Mouse (Mus musculus) limb, embryonic 13.5 days (tissue): ENCODE data around the gene Trim80. TPM values are rescaled to one million over a fixed set of nuclear protein-coding genes. Genes with fewer than 3 reads are reported as not detected.
"Not testable (repeated sequence)": the region's sequence is repeated elsewhere in the genome, so short reads cannot be mapped to it uniquely, and the experiment has no call there.

Experiments
- ATAC-seq: fragments of 200-750 bp; cut with Nextera tagmentation; 2 replicates; pipeline ENCODE4 v1.8.0; 2017; ENCODE audit warnings: low read depth, moderate number of reproducible peaks, moderate TSS enrichment; ENCODE audit not compliant: low FRiP score
- H3K27ac ChIP-seq: fragments of 300-500 bp; sonication (generic); 2 replicates; pipeline ENCODE4 v1.5.1; 2015; ENCODE audit warnings: inconsistent platforms, mild to moderate bottlenecking, moderate library complexity
- H3K27me3 ChIP-seq: fragments of 300-500 bp; sonication (generic); 2 replicates; pipeline ENCODE4 v1.6.1; 2015; ENCODE audit warnings: mild to moderate bottlenecking, inconsistent platforms
- H3K36me3 ChIP-seq: fragments of 300-500 bp; sonication (generic); 2 replicates; pipeline ENCODE4 v1.6.1; 2015; ENCODE audit warnings: inconsistent platforms, mild to moderate bottlenecking, moderate library complexity
- H3K4me1 ChIP-seq: fragments of 300-500 bp; sonication (generic); 2 replicates; pipeline ENCODE4 v1.6.1; 2015; ENCODE audit warnings: inconsistent platforms
- H3K4me2 ChIP-seq: fragments of 300-500 bp; sonication (generic); replicated peaks from 2 replicates; pipeline ENCODE4 v1.6.1; 2015; ENCODE audit warnings: inconsistent platforms, mild to moderate bottlenecking, moderate library complexity
- H3K4me3 ChIP-seq: fragments of 300-500 bp; sonication (generic); 2 replicates; pipeline ENCODE4 v1.5.1; 2015; ENCODE audit warnings: moderate library complexity, mild to moderate bottlenecking, inconsistent platforms
- H3K9ac ChIP-seq: fragments of 300-500 bp; sonication (generic); 2 replicates; pipeline ENCODE4 v1.6.1; 2015; ENCODE audit warnings: mild to moderate bottlenecking, inconsistent platforms
- H3K9me3 ChIP-seq: fragments of 300-500 bp; sonication (generic); 2 replicates; pipeline ENCODE4 v1.6.1; 2016; ENCODE audit warnings: inconsistent platforms
- WGBS: fragments of 180-500 bp; shearing (Covaris S2); methylation state at CpG from one replicate; pipeline ENCODE4 v1.1.7; 2015; 5-methylcytosine and 5-hydroxymethylcytosine counted together
- polyA plus RNA-seq: library from polyadenylated mRNA; unstranded; fragments of >200 nt; fragmentation: Nextera tagmentation; extraction: Ambion mirVana; gene quantifications from 2 replicates; pipeline ENCODE4 v1.2.1, GENCODE M21; 2015

The Trim80 gene
- polyA plus RNA-seq, 1 experiment from 2014 or later = 0.08 TPM

DNA sequence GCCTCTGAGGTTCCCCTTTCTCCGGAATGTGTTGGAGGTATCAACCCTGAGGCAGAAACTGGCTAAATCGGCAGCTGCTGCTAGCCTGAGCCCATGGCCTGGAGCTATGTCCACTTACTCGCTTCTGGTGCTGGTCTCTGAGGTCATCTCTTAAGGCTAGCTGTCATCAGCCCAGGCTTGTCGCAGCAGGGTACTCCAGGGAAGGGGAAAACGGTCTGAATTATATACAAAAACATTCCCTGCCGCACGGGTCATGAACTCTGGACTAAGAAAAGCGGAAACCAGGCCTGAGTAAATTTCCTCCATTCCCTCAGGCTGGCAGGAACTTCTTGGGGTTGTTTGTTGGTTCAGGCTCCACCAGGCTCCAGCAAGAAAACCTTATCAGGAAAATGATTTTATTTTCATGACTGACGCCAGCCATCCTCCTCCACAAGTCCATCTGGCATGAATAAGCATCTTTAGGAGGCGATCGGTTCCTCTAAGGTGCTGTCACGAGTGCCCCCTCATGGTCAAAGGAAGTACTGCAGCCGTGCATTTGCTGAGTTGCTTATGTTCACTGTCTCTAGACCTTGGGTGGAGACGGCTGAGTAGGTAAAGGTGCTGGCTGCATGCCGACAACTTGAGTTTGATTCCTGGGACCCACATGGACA lies 33.4 kb downstream of the Trim80 start:
- Histone ChIP-seq H3K4me2 (peak overlapping the region; percentile 45), H3K4me3 (peak overlapping the region; percentile 16; the same call in 1 of the 2 replicates), H3K9ac (peak overlapping the region; percentile 39; the same call in 1 of the 2 replicates), H3K9me3 (no peaks in the 10 kb centered on the region), H3K27ac (peak overlapping the region; percentile 44), H3K36me3 (no peaks in the 10 kb centered on the region), H3K4me1 (peaks cover 31% of the 10 kb centered on the region), H3K27me3 (no peaks in the 10 kb centered on the region)
- 9% methylated on average over 15 of the region's 15 CpGs for WGBS
- peak; percentile 29; the same call in 1 of the 2 replicates for ATAC-seq

DNA sequence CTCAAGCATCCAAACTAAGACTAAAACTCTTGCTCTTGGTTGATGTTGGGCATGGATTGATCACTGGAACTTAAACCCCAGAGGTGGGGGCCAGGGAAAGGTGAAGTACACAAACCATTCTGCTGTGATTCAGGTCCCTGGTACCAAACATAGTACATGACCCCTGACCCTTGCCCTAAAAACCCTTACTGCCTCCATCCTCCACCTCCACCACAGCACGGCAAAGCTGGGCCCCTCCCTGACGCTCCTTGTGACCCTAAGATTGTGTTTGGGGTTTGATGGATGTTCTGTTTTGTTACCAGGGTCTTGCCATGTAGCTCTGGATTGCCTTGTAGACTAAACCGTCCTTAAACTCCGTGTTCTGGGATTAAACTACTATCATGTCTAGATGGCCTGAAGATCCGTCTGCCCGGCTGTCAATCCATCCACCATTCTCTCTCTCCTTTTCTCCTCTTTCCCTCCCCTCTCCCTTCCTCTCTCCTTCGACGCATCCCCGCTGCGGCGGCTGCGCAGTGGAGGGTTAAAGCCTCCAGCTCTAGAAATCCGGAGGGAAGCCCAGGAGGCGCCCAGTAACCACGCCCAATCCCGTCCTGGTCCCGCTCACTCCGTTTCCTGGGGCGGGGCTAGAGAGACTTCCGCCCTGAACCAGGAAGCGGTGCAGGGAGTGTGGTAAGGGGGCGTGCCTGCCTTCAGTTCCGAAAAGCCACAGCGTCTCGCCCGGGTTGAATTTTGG lies 34.8 kb downstream of the Trim80 start, which contains the start of gene Armc7:
TSS of gene Armc7 (plus strand) at position 643 of the 733 bp plus-strand sequence.
- no peaks in the 10 kb centered on the region for H3K9me3 ChIP-seq
- peak; percentile 94 for ATAC-seq
- peak within 1 kb of the TSS; percentile 92 for H3K4me3 ChIP-seq
- WGBS = 1% methylated on average over 26 of the region's 26 CpGs
- H3K36me3 ChIP-seq = peaks cover 5% of the 10 kb centered on the region; the same call in 1 of the 2 replicates
- H3K27ac ChIP-seq = peak within 1 kb of the TSS; percentile 63
- H3K4me2 ChIP-seq = peak within 1 kb of the TSS; percentile 87
- H3K9ac ChIP-seq = peak within 1 kb of the TSS; percentile 85
- peaks cover 31% of the 10 kb centered on the region for H3K4me1 ChIP-seq
- H3K27me3 ChIP-seq = no peaks in the 10 kb centered on the region

DNA sequence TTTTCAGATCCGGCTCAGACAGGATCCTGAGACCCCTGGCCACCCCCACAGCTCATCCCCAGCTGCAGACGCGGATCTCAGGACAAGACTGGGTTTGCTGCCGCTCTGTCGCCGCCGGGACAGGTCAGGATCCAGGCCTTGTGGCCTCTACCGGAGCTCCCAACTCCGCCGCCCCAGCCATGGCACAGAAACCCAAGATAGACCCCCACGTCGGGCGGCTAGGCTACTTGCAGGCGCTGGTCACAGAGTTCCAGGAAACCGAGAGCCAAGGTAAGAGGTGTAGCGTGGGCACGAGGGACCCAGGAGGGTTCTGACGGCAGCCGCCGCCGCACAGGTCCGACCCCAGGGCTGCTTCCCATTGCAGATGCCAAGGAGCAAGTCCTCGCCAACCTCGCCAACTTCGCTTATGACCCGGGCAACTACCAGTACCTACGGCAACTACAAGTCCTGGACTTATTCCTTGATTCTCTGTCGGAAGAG lies 35.5 kb downstream of the Trim80 start:
- 4% methylated on average over 28 of the region's 28 CpGs for WGBS
- peaks cover 31% of the 10 kb centered on the region for H3K4me1 ChIP-seq
- ATAC-seq = 0 out of 2 replicates have a peak, but pooled peaks have one; percentile 6

DNA sequence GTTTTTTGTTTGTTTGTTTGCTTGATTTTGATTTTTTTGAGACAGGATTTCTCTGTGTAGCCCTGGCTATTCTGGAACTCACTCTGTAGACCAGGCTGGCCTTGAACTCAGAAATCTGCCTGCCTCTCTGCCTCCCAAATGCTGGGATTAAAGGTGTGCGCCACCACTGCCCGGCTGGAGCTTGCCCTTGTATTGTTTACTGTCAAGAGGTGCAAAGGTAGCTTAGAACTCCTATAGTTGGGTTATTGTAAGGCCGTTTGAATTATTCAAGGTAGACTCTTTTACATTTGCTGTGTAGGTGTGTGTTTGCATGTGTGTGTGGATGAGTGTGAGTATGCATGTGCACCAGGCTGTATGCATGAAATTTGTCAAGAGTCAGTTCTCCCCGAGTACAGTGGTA lies 36.3 kb downstream of the Trim80 start:
- not testable (repeated sequence) for H3K36me3 ChIP-seq, H3K9me3 ChIP-seq, H3K27ac ChIP-seq, H3K27me3 ChIP-seq, H3K9ac ChIP-seq, ATAC-seq
- 77% methylated on average over 4 of the region's 4 CpGs for WGBS
- Histone ChIP-seq H3K4me1 (peaks cover 31% of the 10 kb centered on the region), H3K4me2 (peak overlapping the region; percentile 87), H3K4me3 (peak overlapping the region; percentile 92)

More for the DNA sequence above, 35.5 kb downstream of the Trim80 start:
- H3K27me3 ChIP-seq = no peaks in the 10 kb centered on the region
- H3K9ac ChIP-seq = peak overlapping the region; percentile 85
- H3K4me2 ChIP-seq = peak overlapping the region; percentile 87
- H3K36me3 ChIP-seq = peaks cover 6% of the 10 kb centered on the region; the same call in 1 of the 2 replicates
- H3K27ac ChIP-seq = no peak overlapping the region
- peak overlapping the region; percentile 92 for H3K4me3 ChIP-seq
- no peaks in the 10 kb centered on the region for H3K9me3 ChIP-seq

DNA sequence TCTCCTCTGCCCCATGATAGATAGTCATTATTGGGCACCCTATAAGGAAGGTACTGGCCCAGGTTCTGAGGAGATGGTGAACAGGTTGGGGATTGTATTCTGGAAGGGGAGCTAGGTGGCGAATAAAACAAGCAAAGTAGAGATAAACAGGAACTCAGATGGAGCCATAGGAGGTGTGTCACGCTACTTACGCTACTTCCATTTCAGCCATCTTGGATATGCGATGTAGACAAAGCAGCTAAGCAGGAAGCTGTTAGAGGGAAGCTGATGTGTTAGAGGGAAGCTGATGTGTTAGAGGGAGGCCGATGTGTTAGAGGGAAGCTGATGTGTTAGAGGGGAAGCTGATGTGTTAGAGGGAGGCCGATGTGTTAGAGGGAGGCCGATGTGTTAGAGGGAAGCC lies 37.0 kb downstream of the Trim80 start:
- H3K27me3 ChIP-seq, H3K36me3 ChIP-seq, ATAC-seq, H3K4me3 ChIP-seq, H3K9me3 ChIP-seq, H3K27ac ChIP-seq: not testable (repeated sequence)
- Histone ChIP-seq H3K9ac (peak overlapping the region; percentile 43), H3K4me2 (peak overlapping the region; percentile 87; the same call in 1 of the 2 replicates), H3K4me1 (peaks cover 31% of the 10 kb centered on the region)
- WGBS = 87% methylated on average over 7 of the region's 7 CpGs

DNA sequence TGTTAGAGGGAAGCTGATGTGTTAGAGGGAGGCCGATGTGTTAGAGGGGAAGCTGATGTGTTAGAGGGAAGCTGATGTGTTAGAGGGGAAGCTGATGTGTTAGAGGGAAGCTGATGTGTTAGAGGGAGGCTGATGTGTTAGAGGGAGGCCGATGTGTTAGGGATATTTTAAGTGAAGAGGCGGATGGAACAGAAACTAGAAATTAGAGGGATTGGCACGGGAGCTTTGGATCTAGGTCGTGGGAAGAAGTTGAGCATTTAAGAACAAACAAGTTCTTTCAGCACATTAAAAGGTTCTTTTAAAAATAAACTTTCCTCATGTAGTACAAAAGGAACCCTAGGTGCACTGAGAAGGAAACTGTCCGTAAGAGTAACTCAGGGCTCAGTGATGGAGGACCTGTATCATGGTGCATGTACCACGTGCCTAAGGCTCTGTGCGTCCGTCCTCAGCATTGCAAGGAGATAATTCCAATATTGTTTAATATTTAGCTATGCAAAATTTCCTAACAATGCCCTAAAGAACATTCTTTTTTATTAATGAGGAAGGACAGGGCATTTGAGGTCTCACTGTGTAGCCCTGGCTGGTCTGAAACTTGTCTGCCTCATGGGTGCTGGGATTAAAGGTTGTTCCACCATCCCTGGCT lies 38.1 kb downstream of the Trim80 start:
- 86% methylated on average over 9 of the region's 9 CpGs for WGBS
- H3K4me3 ChIP-seq = no peak overlapping the region
- no peaks in the 10 kb centered on the region for H3K9me3 ChIP-seq
- H3K4me2 ChIP-seq = no peak overlapping the region
- H3K36me3 ChIP-seq = peaks cover 6% of the 10 kb centered on the region; the same call in 1 of the 2 replicates
- H3K27ac ChIP-seq = no peak overlapping the region
- no peak overlapping the region for H3K9ac ChIP-seq
- H3K4me1 ChIP-seq = peaks cover 28% of the 10 kb centered on the region
- no peaks in the 10 kb centered on the region for H3K27me3 ChIP-seq
- no peak for ATAC-seq

DNA sequence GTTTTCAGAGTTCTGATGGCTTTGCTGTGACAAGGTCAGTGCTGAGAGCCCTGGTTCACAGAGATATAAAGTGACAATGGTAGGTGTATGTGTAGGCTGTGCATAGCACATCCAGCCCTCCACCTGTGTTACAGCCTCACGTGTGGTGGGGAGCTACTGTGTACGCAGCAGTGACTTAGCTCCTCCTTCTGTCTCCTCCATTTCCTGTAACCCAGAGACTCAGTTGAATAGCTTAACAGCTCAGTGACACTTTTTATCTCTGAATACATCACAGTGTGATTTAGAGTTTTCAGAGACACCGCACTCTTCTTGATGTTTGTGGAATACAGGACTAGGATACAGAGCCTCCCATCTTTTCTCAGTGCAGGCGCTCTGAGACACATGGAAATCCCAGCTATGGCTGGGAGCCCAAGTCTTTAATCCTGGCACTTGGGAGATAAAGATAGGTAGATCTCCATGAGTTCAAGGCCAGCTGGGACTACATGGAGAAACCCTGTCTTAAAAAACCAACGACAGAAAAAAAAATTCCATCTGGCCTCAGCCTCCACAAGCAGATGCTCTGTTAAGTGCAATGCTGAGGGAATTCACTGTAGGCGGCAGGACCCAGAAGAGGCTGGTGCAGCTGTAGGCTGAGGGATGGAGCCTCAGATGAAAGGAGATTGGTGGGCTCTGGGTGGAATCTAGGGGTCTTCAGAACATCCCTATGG lies 41.4 kb downstream of the Trim80 start:
- Histone ChIP-seq H3K4me2 (no peak overlapping the region), H3K4me3 (no peak overlapping the region), H3K36me3 (peaks cover 6% of the 10 kb centered on the region; the same call in 1 of the 2 replicates), H3K9me3 (no peaks in the 10 kb centered on the region), H3K27me3 (no peaks in the 10 kb centered on the region), H3K9ac (no peak overlapping the region), H3K27ac (no peak overlapping the region), H3K4me1 (peaks cover 8% of the 10 kb centered on the region)
- ATAC-seq = no peak
- 81% methylated on average over 6 of the region's 6 CpGs for WGBS

DNA sequence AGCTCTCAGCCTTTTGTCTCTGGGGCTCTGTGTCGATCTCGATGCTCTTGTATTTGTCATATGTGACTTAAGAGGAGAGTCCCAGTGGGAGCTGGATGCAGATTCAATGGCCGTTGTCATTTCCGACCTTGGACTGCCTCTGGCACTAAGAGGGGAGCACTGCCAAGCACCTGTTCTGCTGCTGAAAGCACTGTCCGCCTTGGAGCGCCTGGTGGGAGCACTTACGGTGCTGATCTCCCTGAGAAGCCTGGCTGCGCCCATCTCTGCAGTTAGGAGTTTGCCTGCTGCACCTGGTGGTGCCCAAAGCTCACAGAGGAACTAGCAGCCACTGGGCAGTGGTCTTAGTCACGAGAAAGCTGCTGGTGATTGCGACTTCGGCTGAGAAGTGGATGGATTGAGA lies 42.9 kb downstream of the Trim80 start:
- no peak for ATAC-seq
- no peaks in the 10 kb centered on the region for H3K4me1 ChIP-seq
- no peak overlapping the region for H3K27ac ChIP-seq
- H3K9ac ChIP-seq = no peak overlapping the region
- H3K27me3 ChIP-seq = no peaks in the 10 kb centered on the region
- H3K4me3 ChIP-seq = no peak overlapping the region
- 67% methylated on average over 11 of the region's 11 CpGs for WGBS
- peaks cover 6% of the 10 kb centered on the region; the same call in 1 of the 2 replicates for H3K36me3 ChIP-seq
- no peak overlapping the region for H3K4me2 ChIP-seq
- H3K9me3 ChIP-seq = no peaks in the 10 kb centered on the region

DNA sequence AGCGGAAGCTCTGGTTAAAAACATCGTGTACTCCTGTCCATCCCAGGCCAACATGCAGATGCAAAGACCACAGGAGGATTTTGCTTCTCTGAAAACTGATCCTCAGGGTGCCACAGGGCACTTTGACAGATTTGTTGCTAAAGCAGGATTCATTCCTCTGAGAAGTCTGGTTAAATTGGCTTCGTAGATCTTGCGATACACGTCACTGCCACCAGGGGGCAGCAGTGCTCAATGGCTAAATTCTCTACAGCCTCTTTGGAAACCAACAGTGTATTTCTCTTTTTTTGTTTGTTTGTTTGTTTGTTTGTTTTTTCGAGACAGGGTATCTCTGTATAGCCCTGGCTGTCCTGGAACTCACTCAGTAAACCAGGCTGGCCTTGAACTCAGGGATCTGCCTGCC lies 43.4 kb downstream of the Trim80 start:
- no peak overlapping the region for H3K4me3 ChIP-seq
- WGBS = 17% methylated on average over 6 of the region's 6 CpGs
- no peak for ATAC-seq
- H3K9ac ChIP-seq = no peak overlapping the region
- H3K4me2 ChIP-seq = no peak overlapping the region
- peaks cover 10% of the 10 kb centered on the region for H3K36me3 ChIP-seq
- no peak overlapping the region for H3K27ac ChIP-seq
- H3K4me1 ChIP-seq = no peaks in the 10 kb centered on the region
- H3K9me3 ChIP-seq = no peaks in the 10 kb centered on the region
- H3K27me3 ChIP-seq = no peaks in the 10 kb centered on the region

DNA sequence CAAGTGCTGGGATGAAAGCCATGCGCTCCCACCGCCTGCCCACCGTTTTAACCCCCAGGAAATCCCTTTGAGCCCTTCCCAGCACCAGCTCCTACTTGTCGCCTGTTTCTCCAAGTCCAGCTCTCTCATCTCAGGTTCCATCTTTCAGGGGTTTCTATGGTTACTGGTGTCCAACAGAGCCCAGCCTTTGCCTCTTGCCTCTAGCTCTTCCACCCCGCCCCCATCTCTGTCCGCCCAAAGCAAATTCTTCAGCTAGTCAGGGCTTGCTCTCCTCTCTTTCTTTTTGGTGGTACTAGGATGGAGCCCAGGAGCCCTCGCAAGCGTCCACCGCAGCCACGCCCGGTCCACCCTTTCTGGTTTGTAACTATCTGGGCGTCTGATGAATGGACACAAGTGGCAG lies 44.8 kb downstream of the Trim80 start:
- Histone ChIP-seq H3K36me3 (peaks cover 20% of the 10 kb centered on the region), H3K4me1 (no peaks in the 10 kb centered on the region), H3K27me3 (no peaks in the 10 kb centered on the region), H3K4me2 (no peak overlapping the region), H3K27ac (no peak overlapping the region), H3K9me3 (no peaks in the 10 kb centered on the region), H3K9ac (no peak overlapping the region), H3K4me3 (no peak overlapping the region)
- no peak for ATAC-seq
- 54% methylated on average over 12 of the region's 12 CpGs for WGBS

DNA sequence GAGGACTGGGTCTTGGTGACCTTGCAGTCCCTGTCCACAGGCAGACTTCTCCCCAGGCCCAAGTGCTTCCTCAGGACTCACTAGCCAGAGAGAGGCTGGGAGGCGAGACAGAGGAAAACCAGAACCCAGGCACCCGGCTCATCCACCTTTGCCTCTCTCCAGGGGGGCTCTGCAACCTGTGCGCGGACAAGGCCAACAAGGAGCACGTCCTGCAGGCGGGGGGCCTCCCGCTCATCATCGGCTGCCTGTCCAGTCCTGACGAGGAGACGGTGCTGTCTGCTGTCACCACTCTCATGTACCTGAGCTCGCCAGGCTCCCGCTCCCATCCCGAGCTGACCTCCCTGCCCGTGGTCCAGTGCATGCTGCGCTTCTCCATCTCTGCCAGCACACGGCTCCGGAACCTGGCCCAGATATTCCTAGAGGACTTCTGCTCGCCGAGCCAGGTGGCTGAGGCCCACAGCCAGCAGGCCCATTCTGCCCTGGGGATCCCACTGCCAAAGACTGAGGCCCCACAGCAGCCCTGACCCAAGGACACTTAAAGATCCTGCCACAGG lies 48.3 kb downstream of the Trim80 start:
- Histone ChIP-seq H3K36me3 (peaks cover 19% of the 10 kb centered on the region), H3K27me3 (no peaks in the 10 kb centered on the region), H3K9ac (0 out of 2 replicates have a peak overlapping the region, but pooled peaks have one; percentile 25), H3K9me3 (no peaks in the 10 kb centered on the region), H3K4me2 (no peak overlapping the region), H3K4me1 (peaks cover 14% of the 10 kb centered on the region), H3K27ac (no peak overlapping the region), H3K4me3 (no peak overlapping the region)
- WGBS = 85% methylated on average over 19 of the region's 19 CpGs
- ATAC-seq = no peak
